ENCODE assay signal across 8 mouse cellular contexts in genomic region chr2:116971666-116972613, GRCm38 (mm10).
DNase-seq lines count a peak whose midpoint lies in the region; ATAC-seq lines count a peak whose summit lies in the region.

No protein-coding gene starts in this region.

- H3K9ac ChIP-seq in hindbrain, embryonic 12.5 days: no peak overlapping the region
- no peak overlapping the region for H3K9ac ChIP-seq in liver, embryonic 11.5 days (ENCODE audit: low read depth, low read length)

- peak; percentile 86 for ATAC-seq in CD4-positive, CD25-positive, alpha-beta regulatory T cell, adult 4 months
- no peak for ATAC-seq in hindbrain, embryonic 12.5 days (ENCODE audit: low FRiP score)
- no peak for ATAC-seq in liver, embryonic 11.5 days (replicated peaks; ENCODE audit: low FRiP score)
- peak; percentile 68 for ATAC-seq in monocyte, adult 5-6 weeks (replicated peaks; ENCODE audit: insufficient number of reproducible peaks, low FRiP score, low TSS enrichment, poor library complexity, severe bottlenecking)
- ATAC-seq in erythroblast, adult 5-6 weeks (replicated peaks; ENCODE audit: low FRiP score, poor library complexity, severe bottlenecking): no peak

- no peaks in the 10 kb centered on the region for H3K36me3 ChIP-seq in hindbrain, embryonic 12.5 days
- H3K36me3 ChIP-seq in liver, embryonic 11.5 days (ENCODE audit: control insufficient read depth, insufficient read depth, low read length): no peaks in the 10 kb centered on the region

- H3K27ac ChIP-seq in hindbrain, embryonic 12.5 days: peak overlapping the region; percentile 67
- H3K27ac ChIP-seq in liver, embryonic 11.5 days (ENCODE audit: low read depth, low read length): peak overlapping the region; percentile 46; the same call in 1 of the 2 replicates

- 6% methylated on average over 9 of the region's 9 CpGs for WGBS in hindbrain, embryonic 12.5 days
- WGBS in liver, embryonic 11.5 days: 25% methylated on average over 9 of the region's 9 CpGs

- H3K4me2 ChIP-seq in hindbrain, embryonic 12.5 days (replicated peaks): peak overlapping the region; percentile 39
- H3K4me2 ChIP-seq in liver, embryonic 11.5 days: peak overlapping the region; percentile 49

- no peak overlapping the region for H3K4me3 ChIP-seq in hindbrain, embryonic 12.5 days
- no peak overlapping the region for H3K4me3 ChIP-seq in liver, embryonic 11.5 days (ENCODE audit: low read depth, low read length)

- peak; percentile 95 for DNase-seq in 416B (ENCODE audit: low read depth)
- peak; percentile 62 for DNase-seq in fibroblast of lung, adult 2 months (ENCODE audit: low read depth)
- no peak for DNase-seq in liver, embryonic 11.5 days (ENCODE audit: low spot score)
- no peak for DNase-seq in urinary bladder, adult 2 months (ENCODE audit: low spot score)

- peaks cover 47% of the 10 kb centered on the region for H3K4me1 ChIP-seq in hindbrain, embryonic 12.5 days
- H3K4me1 ChIP-seq in liver, embryonic 11.5 days (replicated peaks; ENCODE audit: control insufficient read depth, insufficient read depth, low read length): peaks cover 7% of the 10 kb centered on the region

- H3K9me3 ChIP-seq in hindbrain, embryonic 12.5 days (replicated peaks): no peaks in the 10 kb centered on the region
- no peaks in the 10 kb centered on the region for H3K9me3 ChIP-seq in liver, embryonic 11.5 days (ENCODE audit: control insufficient read depth, low read length)

- H3K27me3 ChIP-seq in hindbrain, embryonic 12.5 days: peaks cover 9% of the 10 kb centered on the region
- no peaks in the 10 kb centered on the region; the same call in 1 of the 2 replicates for H3K27me3 ChIP-seq in liver, embryonic 11.5 days (replicated peaks; ENCODE audit: control insufficient read depth, insufficient read depth, low read length)

Comparison
In these comparisons a context has a peak if more than half of its experiments do, and no peak if none do; other contexts are left out.
1. DNase-seq: peak in 416B (single experiment) and fibroblast of lung, adult 2 months (single experiment); none in liver, embryonic 11.5 days (single experiment) and urinary bladder, adult 2 months (single experiment).
2. ATAC-seq: peak in CD4-positive, CD25-positive, alpha-beta regulatory T cell, adult 4 months (single experiment) and monocyte, adult 5-6 weeks (single experiment); none in hindbrain, embryonic 12.5 days (single experiment), liver, embryonic 11.5 days (single experiment) and erythroblast, adult 5-6 weeks (single experiment).